Mouse (Mus musculus): ENCODE measurements around the gene Bloc1s1. TPM values are rescaled to one million over a fixed set of nuclear protein-coding genes. Genes with fewer than 3 reads are reported as not detected.
A peak's percentile ranks its signal among the peaks of the same experiment; 100 is the strongest.

The Bloc1s1 gene
- polyA plus RNA-seq, 1 experiment = 147 TPM

- peaks cover 28% of the 10 kb centered on the region for H3K36me3 ChIP-seq (ENCODE audit: control insufficient read depth, insufficient read depth, low read length)
Measured at GRCm38 (mm10) chr10:128915550-128915949, 8.3 kb downstream of the Bloc1s1 start.

GRCm38 (mm10) chr10:128913696-128914095, 10.1 kb downstream of the Bloc1s1 start:
- TF ChIP-seq POLR2A (IDR thresholded peaks at IDR 0.05; ENCODE audit: low read depth, low read length) (no peak), CTCF (IDR thresholded peaks at IDR 0.05; ENCODE audit: extremely low read depth, insufficient read length, insufficient replicate concordance, low read depth, low read length) (no peak)
- H3K27me3 ChIP-seq (ENCODE audit: control insufficient read depth, insufficient read depth, low read length) = no peaks in the 10 kb centered on the region; the same call in 1 of the 2 replicates
- H3K4me1 ChIP-seq (ENCODE audit: control insufficient read depth, insufficient read depth, insufficient read length, low read length) = peaks cover 7% of the 10 kb centered on the region
- no peak overlapping the region for H3K27ac ChIP-seq (ENCODE audit: insufficient read depth, low read depth, low read length)
- H3K4me3 ChIP-seq (ENCODE audit: low read depth, low read length) = no peak overlapping the region
- WGBS = 88% methylated on average over 12 of the region's 12 CpGs
- H3K36me3 ChIP-seq (ENCODE audit: control insufficient read depth, insufficient read depth, low read length) = peaks cover 28% of the 10 kb centered on the region

More at GRCm38 (mm10) chr10:128915550-128915949, 8.3 kb downstream of the Bloc1s1 start:
- Histone ChIP-seq H3K27me3 (ENCODE audit: control insufficient read depth, insufficient read depth, low read length) (no peaks in the 10 kb centered on the region), H3K4me1 (ENCODE audit: control insufficient read depth, insufficient read depth, insufficient read length, low read length) (peaks cover 15% of the 10 kb centered on the region), H3K4me3 (ENCODE audit: low read depth, low read length) (no peak overlapping the region), H3K27ac (ENCODE audit: insufficient read depth, low read depth, low read length) (no peak overlapping the region)
- TF ChIP-seq CTCF (IDR thresholded peaks at IDR 0.05; ENCODE audit: extremely low read depth, insufficient read length, insufficient replicate concordance, low read depth, low read length) (no peak), POLR2A (IDR thresholded peaks at IDR 0.05; ENCODE audit: low read depth, low read length) (no peak)
- 97% methylated on average over 2 of the region's 2 CpGs for WGBS

GRCm38 (mm10) chr10:128913219-128913618, 10.6 kb downstream of the Bloc1s1 start:
- peaks cover 27% of the 10 kb centered on the region for H3K36me3 ChIP-seq (ENCODE audit: control insufficient read depth, insufficient read depth, low read length)
- H3K27ac ChIP-seq (ENCODE audit: insufficient read depth, low read depth, low read length) = no peak overlapping the region
- H3K4me3 ChIP-seq (ENCODE audit: low read depth, low read length) = no peak overlapping the region
- WGBS = 8% methylated on average over 5 of the region's 5 CpGs
- TF ChIP-seq POLR2A (IDR thresholded peaks at IDR 0.05; ENCODE audit: low read depth, low read length) (no peak), CTCF (IDR thresholded peaks at IDR 0.05; ENCODE audit: extremely low read depth, insufficient read length, insufficient replicate concordance, low read depth, low read length) (peak; percentile 97; the same call in 1 of the 2 replicates)
- peaks cover 6% of the 10 kb centered on the region for H3K4me1 ChIP-seq (ENCODE audit: control insufficient read depth, insufficient read depth, insufficient read length, low read length)
- no peaks in the 10 kb centered on the region; the same call in 1 of the 2 replicates for H3K27me3 ChIP-seq (ENCODE audit: control insufficient read depth, insufficient read depth, low read length)

DNA sequence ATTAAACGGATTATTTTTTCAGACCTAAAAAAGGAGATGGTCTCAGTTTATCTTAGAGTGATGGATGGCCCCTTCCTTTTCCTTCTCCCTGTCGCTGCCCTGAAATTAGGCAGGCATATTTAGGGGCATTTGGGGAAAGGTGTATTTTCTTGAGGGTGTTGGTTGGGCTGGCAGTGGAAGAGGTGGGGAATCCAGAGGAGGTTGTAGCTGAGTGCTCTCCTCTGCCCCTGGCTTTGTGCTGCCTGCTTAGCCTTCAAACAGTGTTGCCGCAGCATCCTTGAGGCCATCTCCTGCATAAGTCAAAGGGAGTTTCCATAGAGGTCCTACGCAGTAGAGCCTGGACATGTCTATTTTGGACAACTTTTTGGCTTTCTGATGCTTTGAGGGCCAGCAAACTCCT, 11.0 kb downstream of the Bloc1s1 start:
- WGBS = 83% methylated on average over 4 of the region's 4 CpGs
- Histone ChIP-seq H3K4me3 (ENCODE audit: low read depth, low read length) (no peak overlapping the region), H3K27me3 (ENCODE audit: control insufficient read depth, insufficient read depth, low read length) (no peaks in the 10 kb centered on the region; the same call in 1 of the 2 replicates), H3K36me3 (ENCODE audit: control insufficient read depth, insufficient read depth, low read length) (peaks cover 25% of the 10 kb centered on the region), H3K27ac (ENCODE audit: insufficient read depth, low read depth, low read length) (no peak overlapping the region), H3K4me1 (ENCODE audit: control insufficient read depth, insufficient read depth, insufficient read length, low read length) (peaks cover 4% of the 10 kb centered on the region; the same call in 1 of the 2 replicates)
- TF ChIP-seq CTCF (IDR thresholded peaks at IDR 0.05; ENCODE audit: extremely low read depth, insufficient read length, insufficient replicate concordance, low read depth, low read length) (no peak), POLR2A (IDR thresholded peaks at IDR 0.05; ENCODE audit: low read depth, low read length) (no peak)

DNA sequence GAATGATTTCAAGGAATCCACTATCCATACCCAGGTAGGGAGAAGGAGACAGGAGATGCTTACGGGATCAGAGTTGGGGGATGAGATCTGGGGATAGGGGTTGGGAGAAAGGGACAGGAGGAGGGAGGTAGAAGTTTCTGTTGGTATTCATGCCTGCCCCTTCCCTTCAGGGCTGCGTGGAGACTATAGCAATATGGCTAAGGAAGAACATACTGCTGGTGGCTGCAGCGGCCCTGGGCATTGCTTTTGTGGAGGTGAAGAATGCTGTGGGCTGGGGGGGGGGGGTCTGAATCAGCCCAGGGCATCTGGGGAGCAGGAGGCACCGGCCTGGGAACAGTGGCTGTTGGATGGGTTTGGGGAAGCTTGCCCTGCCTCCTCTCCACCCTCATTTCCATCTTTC, 11.6 kb downstream of the Bloc1s1 start:
- H3K27me3 ChIP-seq (ENCODE audit: control insufficient read depth, insufficient read depth, low read length) = no peaks in the 10 kb centered on the region; the same call in 1 of the 2 replicates
- WGBS = 80% methylated on average over 4 of the region's 4 CpGs

DNA sequence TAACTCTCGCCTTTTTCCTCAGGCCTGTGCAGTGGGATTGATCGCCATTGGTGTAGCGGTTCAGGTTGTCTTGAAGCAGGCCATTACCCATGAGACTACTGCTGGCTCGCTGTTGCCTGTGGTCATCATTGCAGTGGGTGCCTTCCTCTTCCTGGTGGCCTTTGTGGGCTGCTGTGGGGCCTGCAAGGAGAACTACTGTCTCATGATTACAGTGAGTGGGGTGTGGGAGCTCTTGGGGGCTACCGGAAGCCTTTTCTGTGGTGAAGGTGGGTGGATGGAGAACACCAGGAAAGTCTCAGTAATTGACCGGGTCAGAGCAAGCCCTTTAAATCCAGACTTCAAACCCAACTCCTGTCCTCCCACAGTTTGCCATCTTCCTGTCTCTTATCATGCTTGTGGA, 12.4 kb downstream of the Bloc1s1 start:
- H3K27me3 ChIP-seq (ENCODE audit: control insufficient read depth, insufficient read depth, low read length) = no peaks in the 10 kb centered on the region; the same call in 1 of the 2 replicates
- H3K36me3 ChIP-seq (ENCODE audit: control insufficient read depth, insufficient read depth, low read length) = peaks cover 17% of the 10 kb centered on the region
- no peak for TF ChIP-seq CTCF (IDR thresholded peaks at IDR 0.05; ENCODE audit: extremely low read depth, insufficient read length, insufficient replicate concordance, low read depth, low read length)
- no peak for TF ChIP-seq POLR2A (IDR thresholded peaks at IDR 0.05; ENCODE audit: low read depth, low read length)
- H3K27ac ChIP-seq (ENCODE audit: insufficient read depth, low read depth, low read length) = no peak overlapping the region
- WGBS = 90% methylated on average over 6 of the region's 6 CpGs
- H3K4me3 ChIP-seq (ENCODE audit: low read depth, low read length) = peak overlapping the region; percentile 100
- peaks cover 3% of the 10 kb centered on the region; the same call in 1 of the 2 replicates for H3K4me1 ChIP-seq (ENCODE audit: control insufficient read depth, insufficient read depth, insufficient read length, low read length)

More for the DNA sequence above, 11.6 kb downstream of the Bloc1s1 start:
- no peak overlapping the region for H3K4me3 ChIP-seq (ENCODE audit: low read depth, low read length)
- peaks cover 3% of the 10 kb centered on the region; the same call in 1 of the 2 replicates for H3K4me1 ChIP-seq (ENCODE audit: control insufficient read depth, insufficient read depth, insufficient read length, low read length)
- H3K36me3 ChIP-seq (ENCODE audit: control insufficient read depth, insufficient read depth, low read length) = peaks cover 21% of the 10 kb centered on the region
- no peak overlapping the region for H3K27ac ChIP-seq (ENCODE audit: insufficient read depth, low read depth, low read length)
- TF ChIP-seq CTCF (IDR thresholded peaks at IDR 0.05; ENCODE audit: extremely low read depth, insufficient read length, insufficient replicate concordance, low read depth, low read length) (no peak), POLR2A (IDR thresholded peaks at IDR 0.05; ENCODE audit: low read depth, low read length) (no peak)

GRCm38 (mm10) chr10:128910066-128910841, 13.6 kb downstream of the Bloc1s1 start:
- WGBS = 2% methylated on average over 66 of the region's 66 CpGs
- peak overlapping the region; percentile 100 for H3K4me3 ChIP-seq (ENCODE audit: low read depth, low read length)
- peak overlapping the region; percentile 90 for H3K27ac ChIP-seq (ENCODE audit: insufficient read depth, low read depth, low read length)
- peaks cover 3% of the 10 kb centered on the region; the same call in 1 of the 2 replicates for H3K4me1 ChIP-seq (ENCODE audit: control insufficient read depth, insufficient read depth, insufficient read length, low read length)
- peaks cover 15% of the 10 kb centered on the region for H3K36me3 ChIP-seq (ENCODE audit: control insufficient read depth, insufficient read depth, low read length)
- H3K27me3 ChIP-seq (ENCODE audit: control insufficient read depth, insufficient read depth, low read length) = no peaks in the 10 kb centered on the region; the same call in 1 of the 2 replicates
- TF ChIP-seq POLR2A (IDR thresholded peaks at IDR 0.05; ENCODE audit: low read depth, low read length) = no peak

All from small intestine, adult 2 months (tissue).